ENCODE assay signal across 8 mouse cellular contexts in genomic region chr15:77336287-77336967, GRCm38 (mm10). TPM values are rescaled to one million over a fixed set of nuclear protein-coding genes. Genes with fewer than 3 reads are reported as not detected.
A peak's percentile ranks its signal among the peaks of the same experiment; 100 is the strongest.
DNase-seq lines count a peak whose midpoint lies in the region; ATAC-seq and TF ChIP-seq lines count a peak whose summit lies in the region.

No protein-coding gene starts in this region.

- DNase-seq in ES-E14 (ENCODE audit: low read depth, low spot score): peak; percentile 87
- peak; percentile 84 for DNase-seq in forebrain, embryonic 14.5 days (ENCODE audit: low spot score)
- peak; percentile 92 for DNase-seq in heart, postnatal 0 days (ENCODE audit: low spot score)
- DNase-seq in kidney, postnatal 25 days: peak; percentile 92
- DNase-seq in neural tube, embryonic 11.5 days (ENCODE audit: low spot score): peak; percentile 90
- peak; percentile 96 for DNase-seq in testis, postnatal 10 days (ENCODE audit: low spot score)

- H3K4me1 ChIP-seq in ES-E14 (ENCODE audit: control insufficient read depth in 2 of 2, insufficient read depth in 2 of 2, low read length in 2 of 2, poor library complexity in 1 of 2): peaks cover 17 to 19% of the 10 kb centered on the region in 2 experiments; a peak in 3 of 4 replicates
- H3K4me1 ChIP-seq in forebrain, embryonic 14.5 days (ENCODE audit: control insufficient read depth, insufficient read depth, low read length): no peaks in the 10 kb centered on the region
- H3K4me1 ChIP-seq in heart, postnatal 0 days (ENCODE audit: control insufficient read depth, insufficient read depth): peaks cover 11% of the 10 kb centered on the region
- peaks cover 18% of the 10 kb centered on the region; the same call in 1 of the 2 replicates for H3K4me1 ChIP-seq in liver, embryonic 12.5 days
- peaks cover 18% of the 10 kb centered on the region for H3K4me1 ChIP-seq in neural tube, embryonic 11.5 days (ENCODE audit: control insufficient read depth, insufficient read depth, low read length)

- no peaks in the 10 kb centered on the region for H3K9me3 ChIP-seq in ES-E14 (ENCODE audit: control insufficient read depth, insufficient read depth, low read depth, low read length)
- H3K9me3 ChIP-seq in forebrain, embryonic 14.5 days (replicated peaks; ENCODE audit: control insufficient read depth, low read length): no peaks in the 10 kb centered on the region
- no peaks in the 10 kb centered on the region for H3K9me3 ChIP-seq in heart, postnatal 0 days (replicated peaks; ENCODE audit: control insufficient read depth, low read length)
- no peaks in the 10 kb centered on the region for H3K9me3 ChIP-seq in liver, embryonic 12.5 days (replicated peaks)
- no peaks in the 10 kb centered on the region for H3K9me3 ChIP-seq in neural tube, embryonic 11.5 days (ENCODE audit: control insufficient read depth, low read length)

- peak; percentile 43; the same call in 1 of the 2 replicates for TF ChIP-seq EP300 in heart, postnatal 0 days (IDR thresholded peaks at IDR 0.05; ENCODE audit: low read depth)

- WGBS in forebrain, embryonic 14.5 days: 1% methylated on average over 32 of the region's 32 CpGs
- 1% methylated on average over 32 of the region's 32 CpGs for WGBS in heart, postnatal 0 days
- 3% methylated on average over 32 of the region's 32 CpGs for WGBS in liver, embryonic 12.5 days (ENCODE audit: insufficient replicate concordance)
- WGBS in neural tube, embryonic 11.5 days: 1% methylated on average over 32 of the region's 32 CpGs

- peak overlapping the region; percentile 53 to 55 for H3K4me3 ChIP-seq in ES-E14 (ENCODE audit: insufficient read depth in 1 of 2, low read depth in 1 of 2, low read length in 2 of 2, poor library complexity in 1 of 2, severe bottlenecking in 1 of 2)
- peak overlapping the region; percentile 19 for H3K4me3 ChIP-seq in forebrain, embryonic 14.5 days (ENCODE audit: low read depth, low read length)
- H3K4me3 ChIP-seq in heart, postnatal 0 days (ENCODE audit: low read depth, low read length): peak overlapping the region; percentile 39
- peak overlapping the region; percentile 27; the same call in 1 of the 2 replicates for H3K4me3 ChIP-seq in liver, embryonic 12.5 days
- peak overlapping the region; percentile 27 for H3K4me3 ChIP-seq in neural tube, embryonic 11.5 days (ENCODE audit: low read depth, low read length)

- TF ChIP-seq CTCF in heart, postnatal 0 days (IDR thresholded peaks at IDR 0.05; ENCODE audit: low read depth): peak; percentile 62

- in situ Hi-C loops in ES-E14 (cut with MboI; ENCODE audit: low sequenced_read_pairs in 2 of 2, unreplicated experiment in 2 of 2): no loop called here

- H3K27ac ChIP-seq in ES-E14 (ENCODE audit: insufficient read depth, low read depth, low read length, poor library complexity, severe bottlenecking): peak overlapping the region; percentile 96
- H3K27ac ChIP-seq in forebrain, embryonic 14.5 days (ENCODE audit: low read depth, low read length): 0 out of 2 replicates have a peak overlapping the region, but pooled peaks have one; percentile 1
- H3K27ac ChIP-seq in heart, postnatal 0 days (ENCODE audit: low read depth): peak overlapping the region; percentile 89
- H3K27ac ChIP-seq in liver, embryonic 12.5 days: 0 out of 2 replicates have a peak overlapping the region, but pooled peaks have one; percentile 33
- peak overlapping the region; percentile 34; the same call in 1 of the 2 replicates for H3K27ac ChIP-seq in neural tube, embryonic 11.5 days (ENCODE audit: low read depth, low read length)

- peak; percentile 74 for ATAC-seq in cerebellum, adult (ENCODE audit: insufficient number of reproducible peaks, low FRiP score, low TSS enrichment)
- ATAC-seq in forebrain, embryonic 14.5 days: peak; percentile 77
- ATAC-seq in heart, postnatal 0 days (ENCODE audit: insufficient read depth, low read depth): peak; percentile 86
- ATAC-seq in liver, embryonic 12.5 days: peak; percentile 33; the same call in 1 of the 2 replicates
- ATAC-seq in neural tube, embryonic 11.5 days (ENCODE audit: insufficient read depth, low FRiP score, low TSS enrichment): no peak; the same call in 1 of the 2 replicates

- H3K4me2 ChIP-seq in forebrain, embryonic 14.5 days (ENCODE audit: low read length): peak overlapping the region; percentile 43
- peak overlapping the region; percentile 59 for H3K4me2 ChIP-seq in heart, postnatal 0 days (ENCODE audit: low read depth, low read length)
- peak overlapping the region; percentile 55 for H3K4me2 ChIP-seq in liver, embryonic 12.5 days
- peak overlapping the region; percentile 43 for H3K4me2 ChIP-seq in neural tube, embryonic 11.5 days (ENCODE audit: low read depth)

- peak overlapping the region; percentile 78 for H3K9ac ChIP-seq in ES-E14 (ENCODE audit: insufficient read depth, low read depth, low read length, poor library complexity, severe bottlenecking)
- peak overlapping the region; percentile 43 for H3K9ac ChIP-seq in forebrain, embryonic 14.5 days (ENCODE audit: low read length)
- H3K9ac ChIP-seq in heart, postnatal 0 days (replicated peaks; ENCODE audit: low read depth, low read length): peak overlapping the region; percentile 49
- no peak overlapping the region for H3K9ac ChIP-seq in liver, embryonic 12.5 days
- H3K9ac ChIP-seq in neural tube, embryonic 11.5 days (ENCODE audit: low read length): peak overlapping the region; percentile 47

- H3K27me3 ChIP-seq in forebrain, embryonic 14.5 days (replicated peaks; ENCODE audit: control insufficient read depth, insufficient read depth, low read length): no peaks in the 10 kb centered on the region
- H3K27me3 ChIP-seq in heart, postnatal 0 days (ENCODE audit: control insufficient read depth, insufficient read depth, low read length): no peaks in the 10 kb centered on the region
- H3K27me3 ChIP-seq in liver, embryonic 12.5 days (replicated peaks): 0 out of 2 replicates have a peak, but pooled peaks cover 9% of the 10 kb centered on the region
- no peaks in the 10 kb centered on the region for H3K27me3 ChIP-seq in neural tube, embryonic 11.5 days (ENCODE audit: control insufficient read depth, insufficient read depth, low read length)

- H3K36me3 ChIP-seq in ES-E14 (ENCODE audit: control insufficient read depth, insufficient read depth, low read length, poor library complexity, severe bottlenecking): no peaks in the 10 kb centered on the region
- no peaks in the 10 kb centered on the region for H3K36me3 ChIP-seq in forebrain, embryonic 14.5 days (ENCODE audit: control insufficient read depth, insufficient read depth, low read length)
- H3K36me3 ChIP-seq in heart, postnatal 0 days (replicated peaks; ENCODE audit: control insufficient read depth, insufficient read depth, low read length): no peaks in the 10 kb centered on the region
- H3K36me3 ChIP-seq in liver, embryonic 12.5 days: no peaks in the 10 kb centered on the region
- H3K36me3 ChIP-seq in neural tube, embryonic 11.5 days (ENCODE audit: control insufficient read depth, insufficient read depth, low read length): no peaks in the 10 kb centered on the region

TF ChIP-seq in ES-E14, 5 proteins besides CTCF, POLR2A, EP300 and RAD21:
- TF ChIP-seq HCFC1 (IDR thresholded peaks at IDR 0.05; ENCODE audit: borderline replicate concordance, insufficient read depth, low read length) (peak; percentile 62; the same call in 1 of the 2 replicates), ZNF384 (IDR thresholded peaks at IDR 0.05; ENCODE audit: low read depth, low read length) (no peak), MAFK (IDR thresholded peaks at IDR 0.05; ENCODE audit: insufficient read depth, low read depth, low read length) (no peak), CHD2 (IDR thresholded peaks at IDR 0.05; ENCODE audit: low read depth, low read length) (no peak), ZC3H11A (IDR thresholded peaks at IDR 0.05; ENCODE audit: borderline replicate concordance, low read depth, low read length) (peak; percentile 5; the same call in 1 of the 2 replicates)

RNA-seq across cellular contexts. Expression of gene Rbfox2, which starts 29.6 kb away (rescaled TPM):
- 55.3 and 56.4 TPM in 2 replicates for total RNA-seq in ES-E14 (2012; rRNA removed)
- polyA plus RNA-seq in forebrain, embryonic 14.5 days (2014; fragmentation: Nextera tagmentation; extraction: Ambion mirVana): 186 and 229 TPM in 2 replicates
- total RNA-seq in heart, postnatal 0 days (2014; rRNA removed; ENCODE audit: low replicate concordance): 143 and 151 TPM in 2 replicates
- polyA plus RNA-seq in heart, postnatal 0 days (2015; fragmentation: Nextera tagmentation; extraction: Ambion mirVana): 47.6 and 49.1 TPM in 2 replicates
- polyA plus RNA-seq in liver, embryonic 12.5 days (2016; fragmentation: Nextera tagmentation; extraction: Ambion mirVana): 13.0 and 13.1 TPM in 2 replicates
- 123 and 125 TPM in 2 replicates for polyA plus RNA-seq in neural tube, embryonic 11.5 days (2014; fragmentation: Nextera tagmentation; extraction: Ambion mirVana)

Comparison
In these comparisons a context has a peak if more than half of its experiments do, and no peak if none do; other contexts are left out.
1. H3K27ac ChIP-seq: peak in every context shown above with its lines; median percentile 96 in ES-E14; 89 in heart, postnatal 0 days; 34 in neural tube, embryonic 11.5 days; 33 in liver, embryonic 12.5 days; 1 in forebrain, embryonic 14.5 days.